Mouse (Mus musculus): ENCODE measurements at regions not wholly inside any gene's neighbourhood (a gene's known extent, or its start where the extent isn't known, plus 50 kb on each side); places are given as distances from the start of the nearest gene placed in this dataset.
"Not testable (repeated sequence)": the region's sequence is repeated elsewhere in the genome, so short reads cannot be mapped to it uniquely, and the experiment has no call there.

DNA sequence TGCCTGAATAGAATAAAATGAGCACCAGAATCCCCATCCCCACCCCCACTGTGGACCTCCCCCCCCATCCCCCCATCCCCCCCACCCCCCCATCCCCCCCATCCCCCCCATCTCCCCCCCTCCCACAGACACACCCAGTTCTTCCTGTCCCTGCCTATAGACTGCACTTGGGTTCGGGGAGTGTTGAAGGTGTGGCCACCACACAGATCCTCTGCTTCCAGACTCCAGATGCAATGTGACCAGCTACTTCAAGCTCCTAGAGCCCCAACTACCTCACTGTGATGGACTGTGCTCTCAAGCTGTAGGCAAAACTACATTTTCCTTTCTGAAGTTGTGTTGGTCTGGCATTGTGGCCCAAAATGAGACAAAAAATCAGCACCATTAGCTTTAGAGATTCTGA is 138.3 kb upstream of the Rybp start:
- no peak for DNase-seq

GRCm38 (mm10) chr6:100424788-100425403 is 137.6 kb upstream of the Rybp start:
- no peak for DNase-seq

- DNase-seq, result no peak
Measured at GRCm38 (mm10) chr6:100424181-100424580, 136.9 kb upstream of the Rybp start.

DNA sequence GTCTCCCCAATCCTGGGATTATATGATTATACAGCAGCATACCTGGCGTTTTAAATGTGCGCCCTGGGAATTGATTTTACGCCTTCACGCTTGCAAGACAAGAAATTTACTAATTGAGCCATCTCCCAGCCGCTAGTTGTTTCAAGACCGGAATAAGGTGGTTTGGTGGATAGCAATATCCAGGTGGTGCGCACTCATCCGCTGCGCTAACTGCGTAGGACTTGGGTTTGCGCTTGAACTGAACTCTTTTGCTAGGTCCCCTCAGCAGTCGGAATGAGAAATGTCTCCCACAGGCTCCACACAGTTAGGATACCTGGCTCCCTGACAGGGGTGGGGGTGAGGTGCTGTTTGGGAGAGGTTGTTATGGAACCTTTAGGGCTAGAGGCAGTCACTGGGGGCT is 136.4 kb upstream of the Rybp start:
- no peak for DNase-seq

DNA sequence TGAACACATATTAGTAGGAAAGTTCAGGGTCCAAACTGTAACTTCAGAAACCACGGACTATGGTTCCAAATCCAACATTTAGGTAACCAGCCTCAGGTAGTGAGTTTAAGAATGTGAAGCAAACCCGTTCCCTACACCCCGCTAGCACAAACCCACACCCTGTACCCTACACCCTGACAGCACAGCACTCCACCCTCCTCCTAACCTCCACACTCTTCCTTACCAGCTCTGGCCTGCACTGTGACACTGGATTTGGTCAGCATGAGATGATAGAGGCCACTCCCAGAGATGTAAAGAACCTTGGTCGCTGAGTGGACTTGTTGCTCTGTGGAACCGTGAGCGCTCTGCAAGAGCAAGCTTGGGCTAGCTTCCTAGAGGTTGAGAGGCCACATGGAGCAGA is 135.3 kb upstream of the Rybp start:
- DNase-seq, result no peak

- DNase-seq, result no peak
Measured at GRCm38 (mm10) chr6:100421706-100422578, 134.7 kb upstream of the Rybp start.

GRCm38 (mm10) chr6:100420602-100421001 is 133.3 kb upstream of the Rybp start:
- no peak for DNase-seq

GRCm38 (mm10) chr6:100419782-100420540 is 132.7 kb upstream of the Rybp start:
- DNase-seq, result no peak

DNA sequence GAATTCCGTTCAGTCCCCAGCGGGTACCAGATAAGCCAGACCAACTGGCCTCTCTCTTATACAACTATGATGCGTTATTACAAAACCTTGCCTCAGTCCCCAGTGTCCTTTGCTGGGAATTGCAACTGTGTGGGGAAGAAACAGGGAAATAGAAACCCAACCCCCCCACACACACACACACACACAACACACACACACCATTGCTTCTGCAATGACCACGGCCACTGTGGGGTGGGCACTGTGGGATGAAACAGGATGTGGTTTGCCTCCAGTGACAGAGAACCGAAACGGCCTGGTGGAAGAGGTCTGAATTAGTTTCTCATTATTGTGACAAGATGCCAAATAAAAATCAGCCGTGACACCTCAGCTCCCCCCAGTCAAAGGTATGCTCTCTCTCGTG is 128.8 kb upstream of the Rybp start:
- no peak for DNase-seq

- no peak for DNase-seq
Measured at GRCm38 (mm10) chr6:100415514-100415913, 128.2 kb upstream of the Rybp start.

DNA sequence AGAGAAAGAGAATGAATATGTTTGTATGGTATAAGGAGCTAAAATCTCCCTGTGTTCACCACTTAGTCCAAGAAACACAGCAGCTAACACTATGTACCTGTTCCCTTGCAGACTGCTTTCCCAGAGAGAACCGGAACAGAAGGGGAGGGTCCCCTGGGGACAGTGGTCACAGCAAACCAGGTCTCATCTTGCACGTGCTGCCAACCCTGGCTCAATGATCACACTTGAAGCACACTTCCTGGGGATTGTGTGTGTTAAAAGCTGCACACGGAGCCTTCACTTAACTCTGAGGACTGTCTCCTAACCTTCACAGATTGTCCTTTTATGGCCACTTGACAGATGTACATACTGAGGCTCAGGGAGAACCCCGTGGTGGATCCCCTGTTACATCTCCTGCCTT is 127.6 kb upstream of the Rybp start:
- no peak for DNase-seq

- DNase-seq, result no peak
Measured at GRCm38 (mm10) chr6:100412486-100412885, 125.2 kb upstream of the Rybp start.

DNA sequence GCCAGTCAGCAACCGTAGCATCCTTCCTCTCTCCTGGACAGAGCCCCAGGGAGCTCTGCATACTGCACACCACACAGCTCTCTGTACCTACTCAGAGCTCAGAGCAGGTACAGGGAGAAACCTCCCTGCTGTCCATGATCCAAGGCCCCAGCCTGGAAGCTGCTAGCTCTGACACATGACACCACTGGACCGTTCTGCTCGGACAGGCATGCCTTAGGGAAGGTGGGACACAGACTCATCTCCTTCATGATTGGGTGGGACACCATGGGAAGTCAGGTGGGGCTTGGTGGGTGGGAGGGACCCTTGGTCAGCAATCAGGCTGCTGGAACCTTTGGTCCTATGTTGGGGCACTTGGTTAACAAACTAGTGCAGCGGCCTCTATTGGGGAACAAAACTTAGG is 124.7 kb upstream of the Rybp start:
- no peak for DNase-seq

DNA sequence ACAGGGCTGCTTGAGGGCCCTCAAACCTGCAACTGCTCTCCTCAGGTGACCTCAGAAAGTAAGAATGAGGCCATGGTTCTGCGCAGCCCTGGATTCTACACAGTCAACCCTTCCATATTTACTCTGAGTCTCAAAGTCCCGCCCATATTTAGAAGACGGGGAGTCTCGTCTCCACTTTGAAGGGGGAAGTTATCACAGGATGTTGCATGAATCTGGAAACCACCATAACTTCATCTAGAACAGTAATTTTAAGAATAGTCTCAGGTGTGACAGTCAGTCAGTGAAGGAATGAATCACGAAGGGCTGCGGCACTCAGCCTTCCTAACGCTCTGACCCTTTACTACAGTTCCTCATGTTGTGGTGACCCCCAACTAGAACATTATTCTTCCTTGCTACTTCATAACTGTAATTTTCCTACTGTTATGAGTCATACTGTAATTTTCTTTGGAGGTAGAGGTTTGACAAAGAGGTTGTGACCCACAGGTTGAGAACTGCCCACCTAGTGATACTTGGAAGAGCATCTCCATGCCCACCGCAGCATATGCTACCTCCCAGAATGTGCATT is 122.9 kb upstream of the Rybp start:
- DNase-seq, result no peak

DNA sequence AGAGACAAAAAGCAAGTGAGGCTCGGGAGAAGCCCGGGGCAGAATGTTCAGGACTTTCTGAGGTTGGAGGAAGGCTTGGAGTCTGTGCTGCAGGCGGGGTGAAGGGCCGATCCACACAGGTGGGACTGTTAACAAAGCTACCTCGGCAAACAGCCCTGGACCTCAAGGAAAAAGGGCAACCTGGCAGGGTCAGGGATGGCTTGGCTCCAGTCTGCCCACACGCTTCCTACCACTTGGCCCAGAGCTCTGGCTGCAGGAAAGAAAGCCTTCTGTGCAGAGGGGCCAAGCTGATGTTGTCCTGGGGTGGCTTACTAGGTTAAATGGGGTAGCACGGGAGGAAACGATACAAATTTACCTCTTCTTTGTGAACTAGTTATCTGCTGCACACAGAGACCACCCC is 121.5 kb upstream of the Rybp start:
- no peak for DNase-seq

DNA sequence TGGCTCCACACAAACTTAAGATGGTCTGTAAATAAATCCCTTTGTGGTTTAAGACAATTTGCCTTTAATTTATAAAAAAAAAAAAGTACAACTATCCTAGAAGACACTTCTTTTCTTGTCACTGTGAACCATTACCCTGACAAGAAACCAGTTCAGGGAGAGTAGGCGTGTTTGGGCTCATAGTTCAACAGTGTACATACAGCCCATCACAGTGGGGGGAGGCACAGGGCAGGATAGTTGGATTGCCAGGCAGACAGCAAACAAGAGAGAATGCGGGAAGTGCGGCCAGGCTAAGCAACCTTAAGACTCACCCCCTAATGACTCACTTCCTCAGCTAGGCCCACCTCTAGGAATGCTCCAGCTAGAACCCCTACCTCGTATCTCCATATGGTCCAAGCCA is 119.2 kb upstream of the Rybp start:
- DNase-seq, result no peak

- no peak for DNase-seq
Measured at GRCm38 (mm10) chr6:100404161-100404560, 116.9 kb upstream of the Rybp start.

GRCm38 (mm10) chr6:100402716-100403115 is 115.4 kb upstream of the Rybp start:
- DNase-seq, result no peak

- DNase-seq, result no peak
Measured at GRCm38 (mm10) chr6:100401728-100402127, 114.4 kb upstream of the Rybp start.

- DNase-seq, result not testable (repeated sequence)
Measured at GRCm38 (mm10) chr6:100399387-100399786, 112.1 kb upstream of the Rybp start.

- no peak for DNase-seq
Measured at GRCm38 (mm10) chr6:100396311-100397200, 109.3 kb upstream of the Rybp start.

Data from adrenal gland, postnatal 36 days (tissue).